Mouse (Mus musculus) CD4-positive, CD25-positive, alpha-beta regulatory T cell, adult 4 months (primary cell): ENCODE measurements around the gene Frmd3. TPM values are rescaled to one million over a fixed set of nuclear protein-coding genes. Genes with fewer than 3 reads are reported as not detected.
"Not testable (repeated sequence)": the region's sequence is repeated elsewhere in the genome, so short reads cannot be mapped to it uniquely, and the experiment has no call there.

Experiments
- ATAC-seq: one replicate; pipeline ENCODE4 v1.8.0; 2017
- polyA plus RNA-seq, 2 experiments: library from polyadenylated mRNA; unstranded; fragments of 100-300 nt; shearing (Covaris generic); gene quantifications; one replicate each; pipeline ENCODE4 v1.2.1; 2017

Frmd3 gene
- not detected for polyA plus RNA-seq

DNA sequence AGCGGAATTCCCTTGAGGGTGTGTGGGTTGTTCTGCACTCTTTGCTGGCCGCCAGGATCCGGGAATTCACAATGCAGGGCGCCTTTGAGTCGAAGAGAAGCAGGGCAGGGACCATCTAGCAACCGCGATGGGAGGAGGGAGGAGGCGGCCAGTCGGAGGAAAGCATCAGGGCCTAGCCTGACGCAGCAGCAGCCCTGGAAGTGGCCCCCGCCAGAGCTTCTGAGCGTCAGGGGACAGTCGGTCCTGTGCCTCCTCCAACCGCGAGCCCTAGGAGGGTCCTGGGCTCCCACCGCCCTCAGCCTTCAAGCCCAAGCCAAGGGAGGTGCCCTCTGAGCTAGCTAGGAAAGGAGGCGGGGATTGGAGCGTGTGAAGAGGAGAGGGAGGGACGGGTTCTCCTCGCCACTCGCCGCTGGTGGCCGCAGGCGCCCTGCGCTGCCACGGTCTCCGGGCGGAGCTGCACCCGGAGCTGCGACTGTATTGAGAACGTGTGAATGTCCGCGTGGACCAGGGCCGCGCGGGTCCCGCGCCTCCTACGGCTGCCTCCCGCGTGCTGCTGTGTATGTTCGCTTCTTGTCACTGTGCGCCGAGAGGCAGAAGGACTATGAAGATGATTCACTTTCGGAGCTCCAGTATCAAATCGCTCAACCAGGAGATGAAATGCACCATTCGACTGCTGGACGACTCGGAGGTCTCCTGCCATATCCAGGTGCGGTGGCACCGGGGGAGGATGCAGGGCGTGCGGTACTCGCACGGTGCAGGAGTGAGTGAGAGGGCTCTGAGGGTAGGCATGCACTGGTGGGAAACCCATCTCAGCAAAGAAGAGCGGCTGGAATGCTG lies at the start of gene Frmd3:
Frmd3 (plus strand) TSS at position 232 of the 837 bp plus-strand sequence.
- no peak for ATAC-seq

DNA sequence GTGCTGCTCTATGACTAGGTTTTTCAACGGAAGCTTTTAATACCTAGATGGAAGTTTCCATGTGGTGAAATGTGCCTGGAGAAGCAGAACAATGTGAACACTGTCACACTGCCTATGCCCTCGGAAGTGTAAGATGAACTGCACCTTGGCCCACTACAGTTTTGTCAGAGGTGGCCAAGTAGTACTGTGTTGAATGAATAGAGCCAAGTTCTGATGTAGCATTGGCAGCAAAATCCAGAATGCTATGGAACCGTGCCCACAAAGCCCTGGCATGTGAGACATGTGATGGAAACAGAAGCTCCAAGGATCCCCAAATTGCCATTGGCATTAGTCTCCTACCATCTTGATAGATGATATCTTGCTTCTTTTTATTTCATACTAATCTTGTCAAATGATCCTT lies 32.8 kb upstream of the Frmd3 start:
- no peak for ATAC-seq

DNA sequence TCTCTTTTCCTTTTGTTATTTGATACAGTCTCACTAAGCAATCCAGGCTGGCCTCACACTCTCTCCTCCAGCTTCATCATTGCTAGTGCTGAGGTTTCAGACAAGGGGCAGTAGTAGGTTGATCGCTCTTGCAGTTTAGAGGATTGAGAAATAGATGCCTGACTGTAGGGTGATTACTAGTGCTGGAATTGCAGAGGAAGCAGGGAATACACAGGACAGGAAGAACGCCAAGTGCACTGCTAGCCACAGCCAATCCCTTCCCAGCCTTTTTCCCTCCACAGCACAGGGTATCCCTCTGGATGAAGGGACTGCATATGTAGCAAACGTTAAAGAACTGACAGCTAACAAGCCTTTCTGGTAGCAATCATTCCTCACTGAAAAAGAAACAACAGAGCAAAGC lies 965 bp upstream of the Frmd3 start:
- no peak for ATAC-seq

DNA sequence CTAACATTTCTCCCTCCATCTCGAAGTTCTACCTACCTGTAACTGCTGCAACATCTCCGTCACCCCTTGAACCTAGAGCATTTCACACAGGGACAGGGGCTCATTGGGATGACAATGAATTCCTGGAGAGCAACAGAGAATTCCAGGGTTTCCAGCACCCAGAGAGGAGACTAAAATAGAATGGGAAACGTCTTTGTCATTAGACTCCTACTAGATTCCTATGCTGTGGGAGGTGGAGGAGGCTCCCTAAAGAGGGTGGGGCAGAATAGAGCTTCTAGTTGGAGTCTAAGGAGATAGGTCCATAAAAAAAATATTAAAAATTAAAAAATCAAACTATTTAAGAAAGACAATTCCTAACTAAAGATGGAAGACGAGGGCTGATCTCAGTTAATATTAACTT lies 542 bp upstream of the Frmd3 start:
- no peak for ATAC-seq

DNA sequence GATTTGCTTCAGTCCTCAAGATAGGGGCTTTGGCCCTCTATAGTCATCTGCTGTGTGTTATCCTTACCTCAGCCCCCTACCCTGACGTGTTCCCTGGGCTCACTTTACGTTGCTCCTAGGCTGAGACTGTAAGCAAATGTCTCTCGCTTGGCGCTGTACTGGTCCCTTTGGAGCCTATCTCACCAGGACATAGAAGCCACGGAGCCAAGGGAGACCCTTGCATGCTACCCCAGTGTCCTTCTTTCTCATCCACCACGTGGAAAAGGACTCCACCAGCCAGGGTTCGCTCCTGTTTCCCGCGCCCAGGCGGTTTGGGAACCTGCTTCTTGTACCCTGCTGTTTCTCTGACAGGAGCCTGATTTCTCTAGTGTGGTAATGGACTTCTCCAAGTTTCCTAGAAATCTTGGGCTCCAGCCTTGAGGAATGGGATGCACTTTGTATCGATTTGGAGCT lies 832 bp downstream of the Frmd3 start:
- no peak for ATAC-seq

DNA sequence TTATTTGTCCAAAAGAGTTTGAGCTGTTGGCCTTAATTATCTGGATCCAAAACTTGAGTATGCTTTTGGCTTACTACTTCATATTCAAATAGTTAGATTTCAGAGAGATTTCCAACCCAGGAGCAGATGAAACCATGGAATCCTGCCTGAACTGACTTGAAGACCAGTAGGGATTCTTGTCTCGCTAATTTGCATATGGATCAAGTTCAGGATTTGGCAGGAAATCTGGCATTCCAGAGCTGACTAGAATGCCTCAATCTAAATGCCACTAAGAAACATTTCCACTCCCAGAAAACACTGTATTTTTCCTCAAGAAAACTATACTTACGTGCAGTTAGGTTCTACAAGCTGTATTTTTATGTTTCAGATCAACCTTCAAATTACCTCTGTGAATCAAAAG lies 6.8 kb downstream of the Frmd3 start:
- no peak for ATAC-seq

DNA sequence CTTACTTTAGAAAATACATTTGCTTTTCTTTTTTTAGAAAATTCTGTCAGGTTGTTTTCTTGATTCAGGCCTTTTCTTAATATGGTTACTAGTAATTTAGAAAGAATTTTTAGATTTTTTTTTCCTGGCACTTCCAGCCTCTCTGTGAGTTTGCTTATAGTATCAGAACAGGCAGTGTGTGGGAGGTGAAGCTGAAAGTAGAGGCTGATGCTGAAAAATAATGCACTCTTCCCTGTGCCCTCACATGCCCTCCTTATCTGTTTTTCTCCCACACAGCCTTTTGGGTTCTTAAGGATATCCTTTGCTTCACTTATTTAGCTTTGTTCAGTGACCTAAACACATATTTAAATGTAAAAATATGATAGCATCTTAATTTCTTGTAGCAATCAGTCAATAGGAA lies 30.0 kb downstream of the Frmd3 start:
- ATAC-seq, result no peak

DNA sequence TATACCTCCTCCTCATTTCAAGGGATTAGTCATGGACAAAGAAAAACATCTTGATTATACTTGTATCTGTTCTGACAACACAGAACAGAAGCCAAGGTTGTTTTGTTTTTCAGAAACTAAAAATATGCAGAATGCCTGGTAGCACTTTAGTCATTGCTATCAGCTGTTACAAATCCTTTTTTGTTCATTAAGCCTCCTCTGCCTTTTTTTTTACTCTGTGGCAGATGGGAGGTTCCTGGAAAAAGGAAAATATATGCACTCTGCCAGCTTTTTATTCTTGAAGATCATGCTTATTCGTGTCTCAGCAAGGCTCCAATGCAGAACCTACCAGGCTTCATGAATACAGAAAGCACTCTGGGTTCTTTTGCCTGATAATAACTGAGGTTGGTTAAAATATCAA lies 38.5 kb downstream of the Frmd3 start:
- ATAC-seq, result no peak

DNA sequence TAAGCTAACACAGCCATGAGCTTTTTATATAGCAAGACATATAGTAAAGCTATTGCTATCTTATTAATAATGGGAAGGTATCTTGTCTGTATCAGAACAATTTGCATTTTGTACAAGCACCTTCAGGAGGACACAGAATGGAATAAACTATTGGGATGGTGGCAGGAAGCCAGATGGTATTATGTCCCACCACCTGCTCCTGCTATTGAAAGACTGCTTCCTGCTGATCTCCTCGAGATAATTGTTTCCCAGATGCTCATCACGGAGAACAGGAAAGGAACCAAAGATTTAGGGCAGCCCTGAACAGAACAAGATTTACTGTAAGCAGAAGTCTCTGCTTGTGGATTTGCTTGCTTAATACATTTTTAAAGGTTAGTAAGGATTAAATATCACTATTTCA lies 63.5 kb downstream of the Frmd3 start:
- ATAC-seq, result no peak

DNA sequence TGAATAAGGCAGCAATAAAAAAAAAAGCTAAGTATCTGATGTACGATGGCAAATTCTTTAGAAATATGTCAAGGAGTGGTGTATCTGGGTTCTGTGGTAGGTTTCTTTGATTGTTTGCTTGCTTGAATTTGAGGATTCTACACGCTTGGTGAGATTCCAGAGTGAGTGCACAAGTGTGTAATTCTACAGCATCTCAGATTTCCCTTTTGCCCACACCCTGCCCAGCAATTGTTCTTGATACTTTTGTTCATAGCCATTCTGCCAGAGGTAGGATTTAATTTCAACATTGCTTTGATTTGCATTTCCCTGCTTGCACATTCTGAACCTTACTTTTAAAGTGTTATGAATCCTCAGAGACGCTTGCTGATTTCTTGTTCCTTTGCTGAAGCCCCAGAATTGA lies 97.6 kb downstream of the Frmd3 start:
- no peak for ATAC-seq

DNA sequence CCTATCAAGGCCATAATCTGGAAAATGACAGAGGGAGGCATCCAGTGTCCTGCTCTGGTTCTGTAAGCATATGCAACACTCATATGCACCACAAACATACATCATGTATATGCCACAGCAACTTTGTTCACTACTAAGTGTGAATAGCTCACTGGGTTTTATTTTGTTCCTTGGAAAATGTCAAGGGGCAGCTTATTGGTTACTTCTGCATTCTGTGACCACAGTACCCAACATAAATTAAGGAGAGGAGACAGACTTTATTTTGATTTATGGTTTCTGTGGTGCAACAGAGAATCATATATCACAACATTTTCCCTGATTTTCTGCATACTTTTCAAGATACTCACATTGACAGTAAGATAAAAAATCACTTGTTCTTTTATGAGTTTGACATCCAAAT lies 178.3 kb downstream of the Frmd3 start:
- no peak for ATAC-seq

DNA sequence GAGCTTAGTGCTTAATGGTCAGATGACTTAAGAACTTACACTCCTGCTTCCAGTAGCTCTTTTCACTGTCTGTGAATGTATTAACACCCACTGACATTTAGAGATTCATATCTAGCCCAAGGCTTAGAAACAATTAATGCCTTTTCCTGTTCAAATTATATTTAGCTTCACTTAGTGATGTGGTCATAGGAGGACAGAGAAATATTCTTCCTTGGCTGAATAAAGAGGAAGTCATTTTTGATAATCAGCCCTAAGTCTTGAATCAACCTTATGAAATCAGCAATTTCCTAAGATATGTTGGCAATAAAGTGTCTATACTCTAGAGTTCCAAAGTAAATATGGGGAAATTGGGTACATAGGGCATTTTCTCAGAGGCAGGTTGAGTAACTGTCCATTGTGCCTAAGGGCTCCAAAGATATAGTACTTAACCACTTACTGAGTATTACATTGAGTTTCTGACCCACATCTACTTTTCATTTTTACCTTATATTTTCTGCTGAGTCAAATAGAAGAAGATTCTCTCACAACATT lies 188.1 kb downstream of the Frmd3 start:
- ATAC-seq, result no peak

DNA sequence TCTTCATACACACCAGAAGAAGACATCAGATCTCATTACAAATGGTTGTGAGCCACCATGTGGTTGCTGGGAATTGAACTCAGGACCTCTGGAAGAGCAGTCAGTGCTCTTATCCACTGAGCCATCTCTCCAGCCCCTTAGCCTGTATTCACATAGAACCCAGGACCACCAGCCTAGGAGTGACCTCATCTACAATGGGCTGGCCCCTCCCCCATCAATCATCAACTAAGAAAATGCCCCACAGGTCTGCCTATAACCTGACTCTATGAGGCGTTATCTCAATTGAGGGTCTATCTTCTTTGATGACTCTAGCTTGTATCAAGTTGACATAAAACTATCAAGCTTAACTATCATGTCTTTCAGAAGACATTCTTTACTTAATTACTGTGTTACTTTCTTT lies 208.5 kb downstream of the Frmd3 start:
- not testable (repeated sequence) for ATAC-seq

DNA sequence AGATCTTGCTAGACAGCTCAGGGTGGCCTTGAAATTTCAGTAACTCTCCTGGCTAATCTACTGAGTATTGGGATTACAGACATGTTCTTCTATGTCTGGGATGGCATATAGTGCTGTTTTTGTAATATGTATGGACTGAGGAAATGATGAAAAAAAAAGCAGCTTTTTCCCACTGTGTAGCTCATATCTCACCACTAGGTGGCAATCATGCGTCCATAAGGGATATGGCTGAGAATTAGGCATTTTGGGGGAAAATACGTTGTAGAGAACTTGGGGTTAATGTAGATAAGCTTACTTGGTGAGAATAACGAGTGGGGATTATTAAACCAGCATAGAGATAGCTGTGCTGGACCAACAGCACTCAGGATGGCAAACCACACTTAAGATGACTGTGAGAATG lies 209.1 kb downstream of the Frmd3 start:
- ATAC-seq, result peak; percentile 68

DNA sequence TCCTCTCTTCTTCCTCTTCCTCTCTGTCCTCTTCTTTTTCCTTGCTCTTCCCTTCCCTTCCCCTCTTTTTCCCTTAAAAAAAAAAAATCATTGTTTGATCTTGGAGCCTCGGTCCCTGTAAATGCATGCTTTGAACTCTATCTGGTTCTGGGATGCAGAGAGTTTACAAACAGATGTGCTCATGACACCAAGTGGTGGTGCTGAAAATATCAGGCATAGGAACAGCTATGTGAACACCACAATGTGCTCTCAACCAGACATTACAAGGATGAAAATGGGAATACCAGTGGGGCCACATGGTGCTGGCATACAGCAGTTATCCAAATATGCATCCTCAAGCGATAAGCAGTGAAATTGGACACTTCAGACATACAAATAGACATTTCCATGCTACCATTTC lies 211.0 kb downstream of the Frmd3 start:
- ATAC-seq, result no peak

DNA sequence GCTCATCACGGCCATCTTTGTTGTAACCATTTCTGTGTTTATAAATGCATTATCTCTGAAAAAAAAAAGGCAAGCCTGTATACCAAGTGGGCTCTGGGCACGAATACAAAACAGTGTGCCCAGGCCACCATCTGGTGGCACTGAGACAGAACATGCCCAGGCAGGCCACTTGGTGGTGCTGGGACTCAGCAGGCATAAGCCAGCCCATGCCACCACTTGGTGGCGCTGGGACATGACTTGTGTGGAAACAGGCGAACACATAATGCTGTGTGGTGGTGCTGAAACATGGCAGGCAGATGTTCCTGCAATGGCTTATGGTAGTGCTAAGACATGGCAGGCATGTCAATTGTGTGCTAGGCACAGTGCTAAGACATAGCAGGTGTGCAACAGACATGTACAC lies 217.8 kb downstream of the Frmd3 start:
- peak; percentile 60 for ATAC-seq

DNA sequence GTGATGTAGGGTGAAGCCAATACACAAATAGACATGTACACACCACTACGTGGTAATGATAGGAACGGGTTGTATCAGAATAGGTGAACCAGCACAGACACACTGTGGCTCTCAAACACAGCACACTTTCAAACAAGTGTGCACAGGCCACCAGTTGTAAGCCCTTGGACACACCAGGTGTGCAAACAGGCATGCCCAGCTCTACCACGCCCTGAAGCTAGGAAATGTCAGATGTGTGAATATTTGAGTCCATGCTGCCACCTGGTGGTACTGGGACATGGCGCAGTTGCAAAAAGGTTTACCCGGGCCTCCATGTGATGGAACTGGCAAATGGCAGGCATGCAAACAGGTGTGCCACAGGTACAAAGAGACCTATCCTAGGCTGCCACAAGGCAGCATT lies 218.2 kb downstream of the Frmd3 start:
- peak; percentile 89 for ATAC-seq

DNA sequence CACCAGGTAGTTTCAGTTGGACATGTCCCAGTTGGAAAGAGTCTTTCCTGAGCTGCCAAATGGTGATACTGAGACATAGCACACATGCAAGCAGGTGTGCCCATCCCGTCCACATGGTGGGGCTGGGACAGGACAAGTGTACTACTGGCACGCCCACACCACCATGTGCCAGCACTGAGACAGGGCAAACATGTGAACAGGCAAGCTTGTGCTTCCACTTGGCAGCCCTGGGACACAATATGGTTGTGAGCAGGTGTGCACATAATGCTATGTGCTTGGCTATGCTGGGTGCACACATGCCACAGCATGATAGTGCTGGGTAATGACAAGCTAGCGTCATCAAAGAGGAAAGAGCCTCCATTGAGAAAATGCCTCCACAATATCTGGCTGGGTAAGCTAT lies 220.3 kb downstream of the Frmd3 start:
- no peak for ATAC-seq

DNA sequence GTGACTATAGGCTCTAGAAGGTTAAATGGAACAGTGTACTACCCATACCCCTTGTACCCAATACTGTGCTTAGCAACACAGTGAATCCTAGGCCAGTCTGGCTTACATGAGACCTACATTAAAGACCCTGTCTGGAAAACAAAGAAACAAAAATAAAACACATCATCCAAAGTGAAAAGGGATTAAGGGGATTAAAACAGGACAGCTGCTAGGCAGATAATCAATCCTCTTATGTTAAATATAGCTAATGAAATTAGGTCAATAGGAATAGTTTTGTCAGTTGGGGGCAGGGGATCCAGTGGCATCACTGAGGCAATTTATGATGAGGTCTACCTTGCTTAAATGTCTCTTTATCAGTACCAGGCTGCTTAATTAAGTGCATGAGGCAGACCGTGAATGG lies 228.9 kb downstream of the Frmd3 start, which contains the start of gene Kdm4c:
Kdm4c (plus strand) TSS at position 322 of the 400 bp plus-strand sequence.
- no peak for ATAC-seq

Other genes starting within 250 kb of the Frmd3 start
- gene Rasef, start 222.4 kb upstream of the Frmd3 start, polyA plus RNA-seq, result not detected
- not detected for gene Gm11758, start 137.2 kb upstream of the Frmd3 start, polyA plus RNA-seq
- gene Gm11757, start 122.3 kb upstream of the Frmd3 start, polyA plus RNA-seq, result not detected
- gene Gm13871, start 107.5 kb upstream of the Frmd3 start, polyA plus RNA-seq, result not detected
- gene Gm11756, start 92.7 kb upstream of the Frmd3 start, polyA plus RNA-seq, result not detected
- gene 2310002L09Rik, start 62.6 kb upstream of the Frmd3 start, polyA plus RNA-seq, result not detected
- 10 to 100 TPM; 28.8 to 34.9 TPM for gene Kdm4c, start 229.1 kb downstream of the Frmd3 start, polyA plus RNA-seq